Mouse (Mus musculus) liver, embryonic 16.5 days (tissue): ENCODE results near the gene Ly6g6e. TPM values are rescaled to one million over a fixed set of nuclear protein-coding genes. Genes with fewer than 3 reads are reported as not detected.

Experiments used
- ATAC-seq: fragments of 200-750 bp; cut with Nextera tagmentation; 2 replicates; pipeline ENCODE4 v1.8.0; 2017; ENCODE audit warnings: low read depth, mild to moderate bottlenecking, moderate number of reproducible peaks, moderate library complexity
- H3K27ac ChIP-seq: fragments of 300-500 bp; sonication (generic); 2 replicates; pipeline ENCODE4 v1.5.1; 2014; ENCODE audit warnings: mild to moderate bottlenecking, low read length
- H3K27me3 ChIP-seq: fragments of 300-500 bp; sonication (generic); 2 replicates; pipeline ENCODE4 v1.6.1; 2014; ENCODE audit warnings: low read depth, low read length, mixed read lengths; ENCODE audit not compliant: control insufficient read depth, insufficient read depth
- H3K36me3 ChIP-seq: fragments of 300-500 bp; sonication (generic); 2 replicates; pipeline ENCODE4 v1.6.1; 2014; ENCODE audit warnings: mild to moderate bottlenecking; ENCODE audit not compliant: control insufficient read depth, insufficient read depth
- H3K4me1 ChIP-seq: fragments of 300-500 bp; sonication (generic); 2 replicates; pipeline ENCODE4 v1.6.1; 2014; ENCODE audit warnings: low read depth, low read length, mixed read lengths; ENCODE audit not compliant: control insufficient read depth
- H3K4me2 ChIP-seq: fragments of 300-500 bp; sonication (generic); 2 replicates; pipeline ENCODE4 v1.6.1; 2014; ENCODE audit warnings: low read depth, low read length, mixed read lengths
- H3K4me3 ChIP-seq: fragments of 300-500 bp; sonication (generic); 2 replicates; pipeline ENCODE4 v1.5.1; 2014; ENCODE audit warnings: low read depth, mild to moderate bottlenecking, low read length
- H3K9ac ChIP-seq: fragments of 300-500 bp; sonication (generic); 2 replicates; pipeline ENCODE4 v1.6.1; 2014; ENCODE audit warnings: low read depth, low read length
- H3K9me3 ChIP-seq: fragments of 300-500 bp; sonication (generic); replicated peaks from 2 replicates; pipeline ENCODE4 v1.6.1; 2016; ENCODE audit warnings: low read length; ENCODE audit not compliant: control insufficient read depth
- WGBS: fragments of 180-500 bp; shearing (Covaris S2); extraction: QIAGEN DNeasy Blood & Tissue Kit; methylation state at CpG from one replicate; pipeline ENCODE4 v1.1.7; 2014; ENCODE audit not compliant: insufficient replicate concordance; 5-methylcytosine and 5-hydroxymethylcytosine counted together
- polyA plus RNA-seq: library from polyadenylated mRNA; unstranded; fragments of >200 nt; fragmentation: Nextera tagmentation; extraction: Ambion mirVana; gene quantifications from 2 replicates; pipeline ENCODE4 v1.2.1, GENCODE M21; 2015

Gene Ly6g6e
- polyA plus RNA-seq, 1 experiment from 2014 or later = 0.17 TPM

DNA sequence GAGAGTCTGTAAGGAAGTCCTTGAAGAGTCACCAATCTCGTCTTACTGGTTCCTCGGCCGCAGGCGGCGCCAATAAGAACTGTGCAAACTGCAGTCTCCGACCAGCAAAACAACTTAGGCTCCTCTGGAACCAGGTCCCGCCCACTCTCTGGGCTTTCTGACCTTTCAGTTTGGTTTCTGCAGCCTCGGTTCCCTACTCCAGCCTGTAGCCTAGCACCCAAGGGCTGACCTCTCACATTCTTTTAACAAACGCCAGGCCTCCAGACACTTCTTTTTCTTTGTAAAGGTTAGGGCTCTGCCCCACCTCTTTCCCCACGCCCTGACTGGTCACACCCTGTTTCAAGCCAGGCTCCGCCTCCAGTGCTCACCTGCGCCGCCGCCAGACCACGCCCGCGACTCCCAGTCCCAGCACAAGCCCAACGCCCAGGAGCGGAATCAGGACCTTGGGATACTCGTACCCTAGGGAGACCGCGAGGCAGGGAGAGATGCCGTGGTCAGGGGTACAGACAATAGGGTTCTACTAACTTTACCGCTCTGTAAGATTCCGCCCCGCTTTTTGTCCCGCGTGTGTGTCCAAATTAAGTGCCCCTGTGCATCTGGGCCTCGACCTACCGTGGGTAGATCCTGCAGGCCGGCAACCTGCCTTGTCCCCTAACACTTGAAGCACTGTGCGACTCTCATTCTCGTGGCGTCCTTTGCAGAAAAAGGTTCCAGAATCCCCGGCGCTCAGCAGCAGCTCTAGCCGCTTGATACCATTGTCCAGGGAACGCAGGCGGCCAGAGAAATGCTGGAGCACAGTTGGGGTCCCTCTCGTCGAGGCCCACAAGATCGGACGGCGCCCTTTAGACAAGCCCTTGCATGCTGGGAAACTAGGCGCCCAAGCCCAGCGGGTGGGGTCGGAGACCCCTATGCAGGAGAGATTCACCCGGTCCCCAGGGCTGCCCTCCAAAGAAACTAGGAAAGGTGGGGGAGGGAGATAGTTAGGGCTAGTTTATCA, 11.5 kb upstream of the Ly6g6e start, which contains the start of gene Ly6g6c:
Gene Ly6g6c, plus strand, starts transcription at position 438 of the 997 bp plus-strand sequence.
- Histone ChIP-seq H3K27ac (no peak within 1 kb of the TSS), H3K9me3 (no peaks in the 10 kb centered on the region), H3K4me1 (peaks cover 26% of the 10 kb centered on the region), H3K27me3 (peaks cover 64% of the 10 kb centered on the region), H3K4me2 (peak within 1 kb of the TSS; percentile 64), H3K9ac (no peak within 1 kb of the TSS), H3K36me3 (no peaks in the 10 kb centered on the region), H3K4me3 (peak within 1 kb of the TSS; percentile 52)
- ATAC-seq = peak; percentile 38; the same call in 1 of the 2 replicates
- 2% methylated on average over 48 of the region's 48 CpGs for WGBS

- H3K36me3 ChIP-seq = no peaks in the 10 kb centered on the region
- H3K27me3 ChIP-seq = peaks cover 61% of the 10 kb centered on the region
- no peak within 1 kb of the TSS for H3K9ac ChIP-seq
- no peak within 1 kb of the TSS for H3K27ac ChIP-seq
- H3K4me2 ChIP-seq = peak within 1 kb of the TSS; percentile 64
- H3K4me3 ChIP-seq = peak within 1 kb of the TSS; percentile 52
- H3K4me1 ChIP-seq = peaks cover 19% of the 10 kb centered on the region
- no peak for ATAC-seq
- 35% methylated on average over 10 of the region's 10 CpGs for WGBS
- H3K9me3 ChIP-seq = no peaks in the 10 kb centered on the region
These were observed 10.6 kb upstream of the Ly6g6e start, which contains the start of gene Mpig6b for GRCm38 (mm10) chr17:35066084-35066483. Gene Mpig6b (minus strand): TSS chr17:35066184.

DNA sequence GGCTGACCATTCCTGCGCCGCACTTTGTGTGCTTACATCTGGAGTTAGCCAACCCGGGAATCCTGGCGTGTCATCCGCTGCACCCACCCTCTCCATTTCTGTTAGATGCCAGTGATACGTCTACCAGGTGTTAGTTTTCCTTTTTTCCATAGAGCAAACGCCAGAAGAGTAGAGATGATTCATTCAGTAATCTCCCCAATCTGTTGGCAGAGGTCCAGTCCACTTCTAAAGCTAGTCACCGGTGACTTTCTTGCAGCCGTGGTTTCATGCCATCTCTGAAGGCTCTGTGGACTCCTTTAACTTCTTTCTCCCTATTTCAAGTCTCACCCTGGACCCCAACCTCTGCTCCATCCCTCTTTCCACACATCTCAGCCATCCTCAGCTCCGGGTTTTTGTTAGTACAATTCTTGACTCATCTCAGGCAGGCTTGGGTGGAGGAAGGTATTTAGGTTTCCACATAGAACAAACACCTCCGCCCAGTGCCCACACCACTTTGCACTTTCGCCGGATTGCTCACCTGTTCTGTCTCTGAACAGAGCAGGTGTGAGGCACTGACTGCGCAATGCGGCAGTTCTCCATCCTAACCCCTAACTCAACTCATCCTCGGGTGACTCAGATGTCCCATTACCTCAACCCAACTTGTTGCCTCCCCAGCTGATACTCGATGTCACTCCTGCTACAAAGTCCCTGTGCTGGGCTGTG, 8.3 kb upstream of the Ly6g6e start:
- H3K27ac ChIP-seq = no peak overlapping the region
- peaks cover 19% of the 10 kb centered on the region for H3K4me1 ChIP-seq
- ATAC-seq = no peak
- no peak overlapping the region for H3K9ac ChIP-seq
- H3K4me2 ChIP-seq = no peak overlapping the region
- H3K4me3 ChIP-seq = no peak overlapping the region
- H3K27me3 ChIP-seq = peaks cover 55% of the 10 kb centered on the region
- no peaks in the 10 kb centered on the region for H3K9me3 ChIP-seq
- 66% methylated on average over 17 of the region's 17 CpGs for WGBS
- no peaks in the 10 kb centered on the region for H3K36me3 ChIP-seq

DNA sequence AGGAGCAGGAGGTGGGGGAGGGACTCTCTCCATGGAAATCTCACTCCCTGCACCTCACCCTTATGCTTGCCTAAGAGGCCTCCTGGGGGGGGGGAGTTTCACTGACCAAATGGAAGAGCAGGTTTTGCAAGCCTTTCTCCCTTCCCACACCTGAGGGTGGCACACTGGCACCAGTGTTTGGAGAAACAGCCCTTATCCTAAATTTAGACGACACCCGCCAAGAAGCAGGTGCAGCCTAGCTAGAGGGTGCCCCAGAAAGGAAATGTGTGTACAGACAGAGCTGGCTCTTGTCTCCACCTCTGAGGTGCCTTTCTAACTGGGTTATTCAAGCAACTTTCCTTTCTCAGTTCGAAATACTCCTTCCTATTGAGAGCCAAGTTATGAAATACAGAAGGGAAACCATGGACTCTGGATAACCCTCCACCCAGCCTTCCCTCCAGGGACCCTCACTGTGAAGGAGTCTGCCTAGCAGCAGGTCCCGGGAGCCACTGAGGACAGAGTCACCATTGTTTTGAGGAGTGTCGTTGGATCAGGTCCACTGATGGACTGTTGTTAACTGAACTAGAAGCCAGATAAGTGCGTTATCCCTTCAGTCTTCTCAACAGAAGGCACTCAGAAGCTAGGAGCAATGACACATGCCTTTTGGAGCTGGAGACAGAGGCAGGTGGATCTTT, 6.0 kb upstream of the Ly6g6e start:
- Histone ChIP-seq H3K9ac (no peak overlapping the region), H3K4me2 (no peak overlapping the region), H3K36me3 (no peaks in the 10 kb centered on the region), H3K4me3 (no peak overlapping the region), H3K27ac (no peak overlapping the region), H3K9me3 (no peaks in the 10 kb centered on the region), H3K4me1 (peaks cover 6% of the 10 kb centered on the region), H3K27me3 (peaks cover 31% of the 10 kb centered on the region)
- 41% methylated on average over 6 of the region's 6 CpGs for WGBS
- no peak for ATAC-seq

DNA sequence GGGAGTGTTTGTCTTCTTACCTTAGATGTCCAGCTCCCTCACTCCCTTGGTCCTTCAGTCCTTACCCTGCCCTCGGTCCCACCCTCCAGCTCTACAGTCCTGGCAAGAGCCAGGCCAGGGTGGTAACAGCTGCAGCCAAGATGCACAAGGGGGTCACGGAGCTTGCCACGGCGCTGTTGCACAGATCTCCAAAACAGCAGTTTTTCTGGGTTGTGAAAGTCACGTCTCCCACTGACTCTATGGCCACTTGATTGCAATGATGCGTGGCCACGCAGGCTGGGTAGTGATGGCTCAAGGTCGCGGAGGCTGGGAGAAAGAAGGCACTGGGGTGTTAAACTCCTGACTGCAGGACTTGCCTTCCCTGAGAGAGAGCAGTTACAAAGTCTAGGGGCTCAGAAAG, 5.2 kb upstream of the Ly6g6e start:
- H3K27ac ChIP-seq = no peak overlapping the region
- no peaks in the 10 kb centered on the region; the same call in 1 of the 2 replicates for H3K4me1 ChIP-seq
- WGBS = 70% methylated on average over 9 of the region's 9 CpGs
- no peak for ATAC-seq
- no peak overlapping the region for H3K4me2 ChIP-seq
- peaks cover 24% of the 10 kb centered on the region for H3K27me3 ChIP-seq
- H3K9ac ChIP-seq = no peak overlapping the region
- no peaks in the 10 kb centered on the region for H3K9me3 ChIP-seq
- H3K36me3 ChIP-seq = no peaks in the 10 kb centered on the region
- H3K4me3 ChIP-seq = no peak overlapping the region

DNA sequence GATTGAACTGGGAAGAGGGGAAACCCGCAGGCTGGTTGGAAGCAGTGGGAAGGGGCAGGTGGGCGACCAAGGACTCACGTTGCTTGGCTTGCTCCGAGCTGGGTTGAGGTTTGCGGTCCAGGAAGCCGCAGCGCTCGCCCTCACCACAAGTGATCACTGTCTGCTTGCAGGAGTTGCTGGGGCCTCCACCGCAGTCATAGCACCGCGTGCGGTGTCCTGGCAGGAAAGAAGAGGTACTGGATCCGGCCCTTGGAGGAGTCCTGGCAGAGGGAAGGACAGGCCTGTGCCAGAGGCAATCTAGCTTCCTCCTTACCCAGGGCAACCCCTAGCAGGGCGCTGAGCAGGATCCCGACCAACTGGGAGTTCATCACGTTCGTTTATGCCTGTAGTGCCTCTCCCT, 2.6 kb upstream of the Ly6g6e start:
- Histone ChIP-seq H3K4me3 (no peak overlapping the region), H3K4me1 (peaks cover 6% of the 10 kb centered on the region), H3K4me2 (no peak overlapping the region), H3K36me3 (no peaks in the 10 kb centered on the region), H3K27ac (no peak overlapping the region), H3K9me3 (no peaks in the 10 kb centered on the region), H3K27me3 (peaks cover 6% of the 10 kb centered on the region), H3K9ac (no peak overlapping the region)
- ATAC-seq = no peak
- 17% methylated on average over 17 of the region's 17 CpGs for WGBS

DNA sequence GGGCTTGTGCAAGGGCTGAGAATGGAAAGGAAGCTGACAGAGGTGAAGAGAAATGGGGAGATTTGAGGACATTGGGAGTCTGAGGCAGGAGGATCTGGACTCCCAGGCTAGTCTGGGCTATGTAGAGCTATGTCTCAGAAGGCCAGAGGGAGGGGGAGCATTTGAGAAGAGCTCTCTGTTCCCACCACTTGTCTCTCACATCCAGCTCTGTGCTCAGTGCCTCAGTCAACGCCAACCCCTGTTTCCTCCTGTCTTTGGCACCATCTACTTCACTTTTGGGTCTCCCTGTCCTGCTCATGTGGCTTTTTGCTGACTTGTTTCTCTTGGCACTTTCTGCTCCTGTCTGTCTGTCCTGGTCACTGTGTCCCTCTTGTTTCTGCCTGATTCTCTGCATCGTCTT, 583 bp downstream of the Ly6g6e start:
- no peak overlapping the region for H3K9ac ChIP-seq

DNA sequence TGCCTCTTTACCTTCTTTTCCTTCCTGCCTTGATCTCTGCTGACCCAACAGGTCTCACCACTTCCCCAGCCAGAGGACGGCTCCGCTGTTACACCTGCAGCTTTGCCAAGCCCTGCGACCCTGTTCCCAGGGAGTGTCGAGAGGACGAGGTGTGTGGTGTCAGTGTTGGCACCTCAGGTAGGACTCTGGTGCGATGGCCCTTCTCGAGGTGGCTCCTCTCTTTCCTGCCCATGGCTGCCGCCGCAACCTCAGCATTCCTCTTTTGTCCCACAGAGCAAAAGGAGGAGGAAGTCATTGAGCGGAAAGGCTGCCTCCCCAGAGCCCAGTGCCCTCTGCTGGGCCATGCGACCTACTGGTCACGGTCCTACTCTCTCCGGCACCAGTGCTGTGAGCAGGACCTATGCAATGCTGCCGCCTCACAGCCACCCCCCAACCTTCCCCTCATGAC, 1.1 kb downstream of the Ly6g6e start, which contains the start of gene Ly6g6d:
Gene Ly6g6d, minus strand, starts transcription at position 280 of the 448 bp plus-strand sequence.
- Histone ChIP-seq H3K4me2 (peak within 1 kb of the TSS; percentile 33), H3K36me3 (no peaks in the 10 kb centered on the region), H3K27me3 (peaks cover 6% of the 10 kb centered on the region), H3K4me1 (peaks cover 23% of the 10 kb centered on the region), H3K27ac (no peak within 1 kb of the TSS), H3K9ac (no peak within 1 kb of the TSS), H3K9me3 (no peaks in the 10 kb centered on the region), H3K4me3 (no peak within 1 kb of the TSS)
- 16% methylated on average over 12 of the region's 14 CpGs for WGBS
- ATAC-seq = no peak

More for the DNA sequence above, 583 bp downstream of the Ly6g6e start:
- no peaks in the 10 kb centered on the region for H3K36me3 ChIP-seq
- peaks cover 23% of the 10 kb centered on the region for H3K4me1 ChIP-seq
- H3K27me3 ChIP-seq = peaks cover 6% of the 10 kb centered on the region
- no peak overlapping the region for H3K4me3 ChIP-seq
- 27% methylated on average over 2 of the region's 2 CpGs for WGBS
- H3K27ac ChIP-seq = no peak overlapping the region
- H3K9me3 ChIP-seq = no peaks in the 10 kb centered on the region
- ATAC-seq = no peak
- H3K4me2 ChIP-seq = peak overlapping the region; percentile 33; the same call in 1 of the 2 replicates
